ENCODE assay signal across 8 mouse cellular contexts in the genomic region with DNA sequence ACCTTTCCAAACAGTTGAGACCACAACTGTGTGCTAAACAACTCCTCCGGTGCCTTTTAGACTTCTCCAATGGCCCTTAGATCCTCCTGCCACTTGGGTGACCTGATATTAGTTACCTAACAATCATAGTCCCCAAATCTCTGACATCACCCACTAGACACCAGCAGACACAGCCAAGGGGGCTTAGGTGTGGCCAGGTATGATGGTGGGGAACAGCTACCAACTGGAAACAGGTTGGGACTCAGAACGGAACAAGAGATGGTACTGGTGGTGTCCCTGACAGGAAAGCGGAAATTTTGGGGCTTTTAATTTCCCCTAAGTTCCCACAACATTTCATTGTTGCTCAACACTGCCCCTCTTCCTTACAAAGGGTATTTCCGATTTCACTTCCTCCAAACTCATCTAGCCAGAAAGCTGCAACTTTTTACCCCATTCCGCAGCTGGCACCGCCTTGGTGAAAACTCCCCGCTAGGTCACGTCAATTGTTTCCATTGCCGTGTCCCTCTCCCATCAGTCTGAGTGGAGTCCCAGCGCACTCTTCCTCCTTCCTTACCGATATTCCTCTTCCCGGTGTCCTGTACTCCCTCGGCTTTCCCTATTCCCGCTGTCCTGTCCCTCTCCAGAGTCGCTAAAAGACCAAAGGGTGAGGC. TPM values are rescaled to one million over a fixed set of nuclear protein-coding genes. Genes with fewer than 3 reads are reported as not detected.
DNase-seq lines count a peak whose midpoint lies in the region; ATAC-seq and TF ChIP-seq lines count a peak whose summit lies in the region.

No protein-coding gene starts in this region.

- H3K27ac ChIP-seq in ES-Bruce4 (ENCODE audit: insufficient read depth, low read length), result peak overlapping the region; percentile 12; the same call in 1 of the 2 replicates
- H3K27ac ChIP-seq in forebrain, postnatal 0 days (ENCODE audit: low read depth, low read length), result peak overlapping the region; percentile 73
- peak overlapping the region; percentile 98 for H3K27ac ChIP-seq in liver, embryonic 12.5 days

- no peaks in the 10 kb centered on the region for H3K9me3 ChIP-seq in erythroblast, embryonic 14.5 days (ENCODE audit: control insufficient read depth, low read length)
- no peaks in the 10 kb centered on the region for H3K9me3 ChIP-seq in ES-Bruce4 (replicated peaks; ENCODE audit: control insufficient read depth, insufficient read depth, low read length, poor library complexity, severe bottlenecking)
- no peaks in the 10 kb centered on the region for H3K9me3 ChIP-seq in forebrain, postnatal 0 days (ENCODE audit: low read length)
- no peaks in the 10 kb centered on the region for H3K9me3 ChIP-seq in liver, embryonic 12.5 days (replicated peaks)

- no peak for TF ChIP-seq POLR2A in ES-Bruce4 (IDR thresholded peaks at IDR 0.05; ENCODE audit: insufficient read depth, low read length)

- H3K9ac ChIP-seq in ES-Bruce4 (ENCODE audit: low read depth, poor library complexity, severe bottlenecking), result peak overlapping the region; percentile 64
- H3K9ac ChIP-seq in forebrain, postnatal 0 days, result peak overlapping the region; percentile 77
- H3K9ac ChIP-seq in liver, embryonic 12.5 days, result peak overlapping the region; percentile 81

- no peak; the same call in 1 of the 2 replicates for ATAC-seq in erythroblast, adult 5-6 weeks (replicated peaks; ENCODE audit: low FRiP score, poor library complexity, severe bottlenecking)
- no peak; the same call in 1 of the 2 replicates for ATAC-seq in forebrain, postnatal 0 days
- no peak for ATAC-seq in liver, embryonic 12.5 days

- TF ChIP-seq CTCF in ES-Bruce4 (IDR thresholded peaks at IDR 0.05; ENCODE audit: low read depth, low read length), result no peak
- peak; percentile 32 for TF ChIP-seq CTCF in forebrain, postnatal 0 days (IDR thresholded peaks at IDR 0.05; ENCODE audit: low read depth)

- DNase-seq in forebrain, postnatal 0 days, result no peak
- DNase-seq in natural killer cell, adult 2 months (ENCODE audit: low spot score in 2 of 2), result peak; percentile 65 to 77
- DNase-seq in frontal cortex, postnatal 36 days (ENCODE audit: low spot score in 2 of 2), result no peak
- DNase-seq in urinary bladder, postnatal 4 days (ENCODE audit: low spot score in 2 of 2), result no peak

- 9% methylated on average over 15 of the region's 15 CpGs for WGBS in forebrain, postnatal 0 days
- 6% methylated on average over 15 of the region's 15 CpGs for WGBS in liver, embryonic 12.5 days (ENCODE audit: insufficient replicate concordance)

- H3K4me2 ChIP-seq in forebrain, postnatal 0 days (ENCODE audit: low read depth), result peak overlapping the region; percentile 96
- H3K4me2 ChIP-seq in liver, embryonic 12.5 days, result peak overlapping the region; percentile 93

- H3K27me3 ChIP-seq in erythroblast, embryonic 14.5 days (ENCODE audit: control insufficient read depth), result no peaks in the 10 kb centered on the region
- H3K27me3 ChIP-seq in ES-Bruce4 (ENCODE audit: control insufficient read depth, insufficient read depth, low read length, poor library complexity, severe bottlenecking), result no peaks in the 10 kb centered on the region
- H3K27me3 ChIP-seq in forebrain, postnatal 0 days (ENCODE audit: insufficient read depth, low read length), result no peaks in the 10 kb centered on the region
- 0 out of 2 replicates have a peak, but pooled peaks cover 2% of the 10 kb centered on the region for H3K27me3 ChIP-seq in liver, embryonic 12.5 days (replicated peaks)

- no peak for TF ChIP-seq EP300 in ES-Bruce4 (IDR thresholded peaks at IDR 0.05; ENCODE audit: insufficient read depth, low read depth, low read length)

- H3K4me1 ChIP-seq in erythroblast, embryonic 14.5 days (ENCODE audit: control insufficient read depth), result peaks cover 69% of the 10 kb centered on the region
- peaks cover 11% of the 10 kb centered on the region for H3K4me1 ChIP-seq in ES-Bruce4 (ENCODE audit: control insufficient read depth, insufficient read depth, low read length)
- H3K4me1 ChIP-seq in forebrain, postnatal 0 days (ENCODE audit: insufficient read depth), result peaks cover 28% of the 10 kb centered on the region
- H3K4me1 ChIP-seq in liver, embryonic 12.5 days, result peaks cover 74% of the 10 kb centered on the region

- H3K36me3 ChIP-seq in erythroblast, embryonic 14.5 days (ENCODE audit: control insufficient read depth), result peaks cover 28% of the 10 kb centered on the region
- H3K36me3 ChIP-seq in ES-Bruce4 (ENCODE audit: control insufficient read depth, insufficient read depth, low read length, poor library complexity, severe bottlenecking), result 0 out of 2 replicates have a peak, but pooled peaks cover 2% of the 10 kb centered on the region
- peaks cover 3% of the 10 kb centered on the region; the same call in 1 of the 2 replicates for H3K36me3 ChIP-seq in forebrain, postnatal 0 days (ENCODE audit: insufficient read depth)
- peaks cover 22% of the 10 kb centered on the region for H3K36me3 ChIP-seq in liver, embryonic 12.5 days

- peak overlapping the region; percentile 74 for H3K4me3 ChIP-seq in erythroblast, embryonic 14.5 days (replicated peaks)
- peak overlapping the region; percentile 78 for H3K4me3 ChIP-seq in ES-Bruce4 (ENCODE audit: low read depth, low read length)
- H3K4me3 ChIP-seq in forebrain, postnatal 0 days (ENCODE audit: low read depth, low read length), result peak overlapping the region; percentile 85
- peak overlapping the region; percentile 89 for H3K4me3 ChIP-seq in liver, embryonic 12.5 days

RNA-seq across cellular contexts. Expression of gene Ehd1, which starts 0.7 kb away (rescaled TPM):
- polyA plus RNA-seq in erythroblast, embryonic 14.5 days (2012), result 31.6 and 32.9 TPM in 2 replicates
- total RNA-seq in erythroblast, adult 5-6 weeks (2015; ENCODE audit: low replicate concordance), result 12.7 and 13.2 TPM in 2 replicates
- 25.8 and 25.9 TPM in 2 replicates for total RNA-seq in erythroblast, adult 5-6 weeks (2017; ENCODE audit: low replicate concordance)
- polyA plus RNA-seq in ES-Bruce4 (2011; ENCODE audit: insufficient read depth, insufficient read length, low read depth, missing spikeins), result 81.0 and 81.6 TPM in 2 replicates
- 91.9 and 120 TPM in 2 replicates for total RNA-seq in forebrain, postnatal 0 days (2014; rRNA removed)
- 69.9 and 75.4 TPM in 2 replicates for polyA plus RNA-seq in forebrain, postnatal 0 days (2015; fragmentation: Nextera tagmentation; extraction: Ambion mirVana)
- polyA plus RNA-seq in liver, embryonic 12.5 days (2016; fragmentation: Nextera tagmentation; extraction: Ambion mirVana), result 85.4 and 91.9 TPM in 2 replicates

RNA-seq across cellular contexts. Expression of gene Cdc42bpg, which starts 30.4 kb away (rescaled TPM):
- 0.62 and 0.69 TPM in 2 replicates for polyA plus RNA-seq in erythroblast, embryonic 14.5 days (2012)
- 0.21 TPM in 1 of 2 replicates, not detected in the other for total RNA-seq in erythroblast, adult 5-6 weeks (2015; ENCODE audit: low replicate concordance)
- 0.17 and 0.70 TPM in 2 replicates for total RNA-seq in erythroblast, adult 5-6 weeks (2017; ENCODE audit: low replicate concordance)
- polyA plus RNA-seq in ES-Bruce4 (2011; ENCODE audit: insufficient read depth, insufficient read length, low read depth, missing spikeins), result 57.7 and 60.5 TPM in 2 replicates
- total RNA-seq in forebrain, postnatal 0 days (2014; rRNA removed), result 3.1 and 4.7 TPM in 2 replicates
- 0.11 and 0.23 TPM in 2 replicates for polyA plus RNA-seq in forebrain, postnatal 0 days (2015; fragmentation: Nextera tagmentation; extraction: Ambion mirVana)
- polyA plus RNA-seq in liver, embryonic 12.5 days (2016; fragmentation: Nextera tagmentation; extraction: Ambion mirVana), result 0.20 TPM in 2 replicates

RNA-seq across cellular contexts. Expression of gene Atg2a, which starts 34.4 kb away (rescaled TPM):
- 5.6 and 6.0 TPM in 2 replicates for polyA plus RNA-seq in erythroblast, embryonic 14.5 days (2012)
- total RNA-seq in erythroblast, adult 5-6 weeks (2015; ENCODE audit: low replicate concordance), result 32.4 and 33.4 TPM in 2 replicates
- 32.2 and 39.0 TPM in 2 replicates for total RNA-seq in erythroblast, adult 5-6 weeks (2017; ENCODE audit: low replicate concordance)
- polyA plus RNA-seq in ES-Bruce4 (2011; ENCODE audit: insufficient read depth, insufficient read length, low read depth, missing spikeins), result 10.9 and 11.1 TPM in 2 replicates
- 21.0 and 26.7 TPM in 2 replicates for total RNA-seq in forebrain, postnatal 0 days (2014; rRNA removed)
- 5.9 and 7.6 TPM in 2 replicates for polyA plus RNA-seq in forebrain, postnatal 0 days (2015; fragmentation: Nextera tagmentation; extraction: Ambion mirVana)
- polyA plus RNA-seq in liver, embryonic 12.5 days (2016; fragmentation: Nextera tagmentation; extraction: Ambion mirVana), result 7.1 and 8.2 TPM in 2 replicates

RNA-seq across cellular contexts. Expression of gene Ppp2r5b, which starts 40.2 kb away (rescaled TPM):
- 2.8 and 3.0 TPM in 2 replicates for polyA plus RNA-seq in erythroblast, embryonic 14.5 days (2012)
- 45.5 and 51.0 TPM in 2 replicates for total RNA-seq in erythroblast, adult 5-6 weeks (2015; ENCODE audit: low replicate concordance)
- 117 and 295 TPM in 2 replicates for total RNA-seq in erythroblast, adult 5-6 weeks (2017; ENCODE audit: low replicate concordance)
- 12.2 and 17.1 TPM in 2 replicates for polyA plus RNA-seq in ES-Bruce4 (2011; ENCODE audit: insufficient read depth, insufficient read length, low read depth, missing spikeins)
- total RNA-seq in forebrain, postnatal 0 days (2014; rRNA removed), result 196 and 203 TPM in 2 replicates
- polyA plus RNA-seq in forebrain, postnatal 0 days (2015; fragmentation: Nextera tagmentation; extraction: Ambion mirVana), result 144 and 159 TPM in 2 replicates
- polyA plus RNA-seq in liver, embryonic 12.5 days (2016; fragmentation: Nextera tagmentation; extraction: Ambion mirVana), result 6.4 TPM in 2 replicates

RNA-seq across cellular contexts. Expression of gene Gpha2, which starts 49.7 kb away (rescaled TPM):
- polyA plus RNA-seq in erythroblast, embryonic 14.5 days (2012), result not detected in 2 replicates
- total RNA-seq in erythroblast, adult 5-6 weeks (2015; ENCODE audit: low replicate concordance), result not detected in 2 replicates
- total RNA-seq in erythroblast, adult 5-6 weeks (2017; ENCODE audit: low replicate concordance), result not detected in 2 replicates
- polyA plus RNA-seq in ES-Bruce4 (2011; ENCODE audit: insufficient read depth, insufficient read length, low read depth, missing spikeins), result 1.0 TPM in 1 of 2 replicates, not detected in the other
- not detected in 2 replicates for total RNA-seq in forebrain, postnatal 0 days (2014; rRNA removed)
- polyA plus RNA-seq in forebrain, postnatal 0 days (2015; fragmentation: Nextera tagmentation; extraction: Ambion mirVana), result 0.50 TPM in 1 of 2 replicates, not detected in the other
- polyA plus RNA-seq in liver, embryonic 12.5 days (2016; fragmentation: Nextera tagmentation; extraction: Ambion mirVana), result not detected in 2 replicates

Comparison
In these comparisons a context has a peak if more than half of its experiments do, and no peak if none do; other contexts are left out.
1. H3K27ac ChIP-seq: peak in every context shown above with its lines; median percentile 98 in liver, embryonic 12.5 days; 73 in forebrain, postnatal 0 days; 12 in ES-Bruce4.
2. DNase-seq: peak in natural killer cell, adult 2 months (2 of 2); none in forebrain, postnatal 0 days (single experiment), frontal cortex, postnatal 36 days (0 of 2) and urinary bladder, postnatal 4 days (0 of 2).
3. RNA of gene Cdc42bpg, which starts 30.4 kb away (polyA plus RNA-seq): 57.7 to 60.5 TPM in ES-Bruce4; 0.62 to 0.69 TPM in erythroblast, embryonic 14.5 days, 0.11 to 0.23 TPM in forebrain, postnatal 0 days and 0.20 TPM in liver, embryonic 12.5 days; every median in the first group is over 10 times any median in the second.
4. Peak in every context shown above with its lines, with median percentiles within 50 percentile points of each other: H3K4me3 ChIP-seq and H3K9ac ChIP-seq.